Mouse (Mus musculus) adrenal gland, postnatal 25 days (tissue): Measurements from ENCODE around the gene Platr17. TPM values are rescaled to one million over a fixed set of nuclear protein-coding genes. Genes with fewer than 3 reads are reported as not detected.
A peak's percentile ranks its signal among the peaks of the same experiment; 100 is the strongest.
"Not testable (repeated sequence)": the region's sequence is repeated elsewhere in the genome, so short reads cannot be mapped to it uniquely, and the experiment has no call there.

Experiments used
- DNase-seq: peaks from one replicate; pipeline ENCODE4 v3.0.0; 2021; ENCODE audit warnings: mixed read lengths
- microRNA-seq, 2 experiments: library from miRNA; unstranded; fragments of <30 nt; microRNA quantifications; one replicate each; pipeline ENCODE4 v1.2.0; 2021
- total RNA-seq: library from RNA; stranded (reverse); gene quantifications from 2 replicates; pipeline ENCODE4 v1.2.3, GENCODE M21; 2021

Platr17 gene
- total RNA-seq, 1 experiment from 2014 or later: not detected

- DNase-seq: no peak
Measured at GRCm38 (mm10) chr17:33943454-33943853, 38.5 kb downstream of the Platr17 start.

- DNase-seq: no peak
Measured at GRCm38 (mm10) chr17:33947430-33948089, 42.6 kb downstream of the Platr17 start.

- DNase-seq: no peak
Measured at GRCm38 (mm10) chr17:33948090-33948904, 43.4 kb downstream of the Platr17 start.

- no peak for DNase-seq
Measured at GRCm38 (mm10) chr17:33948905-33949537, 44.1 kb downstream of the Platr17 start.

GRCm38 (mm10) chr17:33950131-33950625, 45.2 kb downstream of the Platr17 start:
- DNase-seq: no peak

- DNase-seq: peak; percentile 83
Measured at GRCm38 (mm10) chr17:33951021-33951946, 46.3 kb downstream of the Platr17 start, which contains the start of gene B3galt4. B3galt4 (minus strand) TSS chr17:33951488.

GRCm38 (mm10) chr17:33952015-33952414, 47.1 kb downstream of the Platr17 start:
- not testable (repeated sequence) for DNase-seq

GRCm38 (mm10) chr17:33952879-33953278, 47.9 kb downstream of the Platr17 start:
- DNase-seq: no peak

GRCm38 (mm10) chr17:33953310-33953709, 48.4 kb downstream of the Platr17 start:
- no peak for DNase-seq

GRCm38 (mm10) chr17:33953961-33954565, 49.1 kb downstream of the Platr17 start:
- no peak for DNase-seq

GRCm38 (mm10) chr17:33954646-33955554, 50.0 kb downstream of the Platr17 start:
- peak; percentile 50 for DNase-seq

GRCm38 (mm10) chr17:33955555-33956214, 50.8 kb downstream of the Platr17 start, which contains the start of the genes Vps52 and Rps18:
Vps52 (plus strand) TSS chr17:33955812.
Rps18 (minus strand) TSS chr17:33956001.
- DNase-seq: peak; percentile 83

Small RNA genes within 50 kb of the gene (microRNA-seq; reads per million reads assigned to microRNA genes)
- 0 reads per million in 2 experiments for gene Gm27740

Other genes starting within 250 kb of the Platr17 start
- 202 and 208 TPM in 2 replicates for gene Hnrnpm, start 218.3 kb upstream of the Platr17 start, total RNA-seq
- 113 and 117 TPM in 2 replicates for gene March2, start 186.5 kb upstream of the Platr17 start, total RNA-seq
- 236 and 280 TPM in 2 replicates for gene Rab11b, start 144.6 kb upstream of the Platr17 start, total RNA-seq
- gene Angptl4, start 123.3 kb upstream of the Platr17 start, total RNA-seq: 50.0 and 57.7 TPM in 2 replicates
- 82.9 and 109 TPM in 2 replicates for gene Kank3, start 94.6 kb upstream of the Platr17 start, total RNA-seq
- 1,302 and 1,448 TPM in 2 replicates for gene Rps28, start 80.6 kb upstream of the Platr17 start, total RNA-seq
- gene Ndufa7, start 80.6 kb upstream of the Platr17 start, total RNA-seq: 475 and 496 TPM in 2 replicates
- 27.0 and 40.5 TPM in 2 replicates for gene Cd320, start 62.0 kb upstream of the Platr17 start, total RNA-seq
- not detected in 2 replicates for gene Gm7029, start 31.3 kb upstream of the Platr17 start, total RNA-seq
- gene Kifc1, start 14.5 kb upstream of the Platr17 start, total RNA-seq: 7.0 and 11.3 TPM in 2 replicates
- 35.2 and 36.4 TPM in 2 replicates for gene Daxx, start 4.3 kb downstream of the Platr17 start, total RNA-seq
- 101 and 166 TPM in 2 replicates for gene Tapbp, start 10.8 kb downstream of the Platr17 start, total RNA-seq
- gene Zbtb22, start 10.8 kb downstream of the Platr17 start, total RNA-seq: 27.4 and 38.8 TPM in 2 replicates
- 68.9 and 72.7 TPM in 2 replicates for gene Rgl2, start 24.4 kb downstream of the Platr17 start, total RNA-seq
- 101 and 102 TPM in 2 replicates for gene Pfdn6, start 35.2 kb downstream of the Platr17 start, total RNA-seq
- 38.7 and 40.4 TPM in 2 replicates for gene Wdr46, start 35.5 kb downstream of the Platr17 start, total RNA-seq
- gene B3galt4, start 46.4 kb downstream of the Platr17 start, total RNA-seq: 8.5 and 8.9 TPM in 2 replicates
- 57.4 and 70.0 TPM in 2 replicates for gene Vps52, start 50.7 kb downstream of the Platr17 start, total RNA-seq
- gene Rps18, start 50.9 kb downstream of the Platr17 start, total RNA-seq: 630 and 736 TPM in 2 replicates
- gene H2-K1, start 95.2 kb downstream of the Platr17 start, total RNA-seq: 321 and 327 TPM in 2 replicates
- gene Ring1, start 119.5 kb downstream of the Platr17 start, total RNA-seq: 50.8 and 66.2 TPM in 2 replicates
- 239 TPM in 2 replicates for gene H2-Ke6, start 122.9 kb downstream of the Platr17 start, total RNA-seq
- gene Slc39a7, start 126.5 kb downstream of the Platr17 start, total RNA-seq: 149 and 162 TPM in 2 replicates
- 66.8 and 71.0 TPM in 2 replicates for gene Rxrb, start 126.7 kb downstream of the Platr17 start, total RNA-seq
- gene Col11a2, start 134.3 kb downstream of the Platr17 start, total RNA-seq: 0.91 and 3.0 TPM in 2 replicates
- gene H2-Oa, start 187.2 kb downstream of the Platr17 start, total RNA-seq: 0.27 TPM in 1 of 2 replicates, not detected in the other
- 9.0 and 11.5 TPM in 2 replicates for gene H2-DMa, start 214.4 kb downstream of the Platr17 start, total RNA-seq
- gene Brd2, start 217.5 kb downstream of the Platr17 start, total RNA-seq: 209 and 233 TPM in 2 replicates
- gene H2-DMb2, start 238.2 kb downstream of the Platr17 start, total RNA-seq: 1.7 TPM in 1 of 2 replicates, not detected in the other
- gene H2-DMb1, start 247.9 kb downstream of the Platr17 start, total RNA-seq: 2.4 and 3.0 TPM in 2 replicates